Mouse (Mus musculus) left cerebral cortex, postnatal 4 days (tissue): Measurements from ENCODE around the gene Atf3. TPM values are rescaled to one million over a fixed set of nuclear protein-coding genes. Genes with fewer than 3 reads are reported as not detected.
A peak's percentile ranks its signal among the peaks of the same experiment; 100 is the strongest.

ENCODE experiments used
- DNase-seq: peaks from one replicate; pipeline ENCODE4 v3.0.0-alpha.2; 2022
- intact Hi-C: fragments of 180-260 bp; cut with DNase I; formaldehyde crosslinking; loops from one replicate; pipeline ENCODE4 v1.15.1; 2025
- total RNA-seq, 2 experiments: library from RNA; stranded (reverse); gene quantifications; 2 replicates each; pipeline ENCODE4 v1.2.3; 2021

Gene Atf3
- total RNA-seq, 2 experiments from 2014 or later, result 0.58 to 0.99 TPM

DNA sequence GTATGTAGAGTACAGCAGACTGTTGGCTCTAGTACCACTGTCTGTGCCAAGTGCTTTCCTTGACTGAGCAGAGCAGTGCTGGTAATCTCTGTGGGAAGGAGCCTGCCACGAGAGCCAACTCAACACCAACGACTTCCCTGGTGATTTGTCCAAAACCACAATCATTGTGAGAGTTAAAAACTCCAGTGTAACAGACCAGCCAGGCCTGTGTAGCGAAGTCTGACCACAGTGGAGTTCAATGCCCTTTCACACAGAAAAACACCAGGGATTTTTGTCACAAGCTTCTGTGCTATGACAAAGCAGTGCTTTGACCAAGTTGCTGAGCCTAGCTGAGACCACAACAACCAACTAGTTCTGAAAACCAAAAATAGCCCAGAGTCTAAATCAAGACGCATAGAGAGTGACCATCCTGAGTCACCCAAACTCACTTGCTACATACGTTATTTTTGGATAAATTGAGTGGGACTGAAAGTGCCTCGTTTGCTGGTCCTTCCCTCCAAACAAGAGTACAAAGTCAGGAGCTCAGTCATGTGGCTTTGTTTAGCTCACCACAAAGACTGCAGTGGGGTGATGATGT lies 12.6 kb upstream of the Atf3 start:
- no peak for DNase-seq
- intact Hi-C loops, result no loop called here

DNA sequence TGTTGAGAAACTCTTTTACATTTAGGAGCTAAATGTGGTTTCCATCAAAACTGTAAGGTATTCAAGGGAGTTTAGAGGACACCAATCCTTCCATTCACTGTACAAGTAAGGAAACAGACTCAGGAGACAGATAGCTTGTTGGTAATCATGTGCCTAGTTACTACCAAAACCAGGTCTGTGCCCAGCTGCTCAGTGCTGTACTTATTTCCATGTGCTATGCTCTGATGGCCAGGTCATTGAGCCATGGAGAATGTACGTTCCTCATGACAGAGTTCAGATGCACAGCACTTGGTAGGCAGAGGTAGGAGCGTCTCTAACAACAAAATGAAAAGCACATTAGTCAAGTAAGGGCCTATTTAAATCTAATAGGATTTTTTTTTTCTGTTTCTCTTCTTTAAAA lies 8.7 kb upstream of the Atf3 start:
- no peak for DNase-seq
- intact Hi-C loops, result no loop called here

DNA sequence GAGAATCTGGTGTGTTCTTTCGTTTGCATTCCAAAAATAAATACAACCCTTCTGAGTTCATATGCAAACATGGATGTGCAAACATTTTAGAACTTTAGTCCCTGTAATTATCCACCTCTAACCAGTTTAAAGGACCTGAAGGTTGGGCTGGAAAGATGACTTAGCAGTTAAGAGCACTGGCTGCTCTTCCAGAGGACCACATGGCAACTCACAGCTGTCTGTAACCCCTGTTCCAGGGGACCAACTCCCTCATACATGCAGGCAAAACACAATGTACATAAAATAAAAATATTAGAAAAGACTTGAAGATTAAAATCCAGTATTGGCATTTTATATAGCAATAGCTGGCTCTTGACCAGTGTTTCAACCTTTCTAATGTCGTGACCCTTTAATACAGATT lies 7.9 kb upstream of the Atf3 start:
- DNase-seq, result no peak
- intact Hi-C loops, result no loop called here

DNA sequence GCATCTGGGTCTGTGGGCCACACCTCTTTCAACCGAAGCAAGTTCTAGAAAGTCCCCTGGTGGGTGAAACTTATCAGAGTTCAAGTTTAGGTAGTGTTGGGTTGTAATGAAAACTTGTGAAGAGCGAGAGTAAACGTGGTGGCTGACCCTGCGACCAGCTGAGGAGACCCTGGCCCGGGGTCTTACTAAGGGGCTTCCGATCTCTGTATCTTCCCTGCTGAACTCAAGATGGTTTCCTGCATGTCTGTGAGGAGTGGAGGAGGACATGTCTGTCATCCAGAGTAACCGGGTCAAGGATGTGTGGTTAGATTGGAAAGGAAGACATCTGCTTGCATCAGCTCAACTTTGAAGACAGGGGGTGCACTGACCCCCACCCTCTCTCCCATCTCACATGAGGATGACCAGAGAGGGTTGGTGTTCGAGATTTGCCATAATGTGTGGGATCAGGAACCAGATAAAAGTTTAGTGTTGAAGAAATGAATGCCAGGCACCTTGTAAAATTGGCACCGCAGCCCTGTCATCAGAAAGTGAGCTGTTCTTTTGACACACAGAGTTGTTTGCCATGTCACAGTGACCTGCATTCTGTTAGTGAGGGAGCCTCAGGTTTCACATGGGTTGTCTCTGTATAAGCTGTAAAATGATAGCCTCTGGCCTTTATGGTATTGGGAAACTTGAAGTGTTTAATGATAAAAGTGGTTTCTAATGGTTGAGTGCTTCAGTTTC lies 7.3 kb upstream of the Atf3 start:
- intact Hi-C loops, result no loop called here
- DNase-seq, result no peak

DNA sequence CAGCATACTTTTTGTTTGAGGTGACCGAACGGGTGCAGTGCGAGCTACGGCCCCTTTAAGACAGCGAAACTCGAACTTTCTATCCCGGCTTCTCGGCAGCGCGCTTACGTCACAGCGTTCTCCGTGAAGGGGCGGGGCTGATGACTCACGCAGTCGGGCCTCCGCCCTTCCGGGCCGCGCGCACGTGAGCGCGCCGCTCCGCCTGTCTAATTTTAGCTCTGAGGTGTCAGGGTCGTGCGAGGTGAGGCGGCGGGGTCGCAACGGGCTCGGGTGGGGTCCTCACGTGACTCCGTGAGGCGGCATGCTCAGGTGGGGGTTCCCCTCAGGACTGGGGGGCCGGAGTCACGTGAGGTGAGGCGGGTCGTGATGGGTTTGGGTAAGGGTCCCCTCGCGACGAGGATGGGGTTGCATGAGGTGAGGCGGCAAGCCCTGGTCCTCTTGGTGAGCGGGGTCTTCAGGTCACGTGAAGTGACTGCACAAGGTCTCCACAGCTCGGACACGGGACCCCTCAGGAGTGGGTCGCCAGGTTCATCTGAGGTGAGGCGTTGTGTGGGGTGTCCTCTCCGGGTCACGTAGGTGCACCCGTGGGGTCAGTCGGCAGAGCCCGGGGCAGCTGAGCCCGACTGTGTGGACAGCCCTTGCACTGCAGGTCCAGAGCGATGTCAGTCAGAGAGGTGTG lies 6.6 kb upstream of the Atf3 start:
- intact Hi-C loops, result no loop called here

DNA sequence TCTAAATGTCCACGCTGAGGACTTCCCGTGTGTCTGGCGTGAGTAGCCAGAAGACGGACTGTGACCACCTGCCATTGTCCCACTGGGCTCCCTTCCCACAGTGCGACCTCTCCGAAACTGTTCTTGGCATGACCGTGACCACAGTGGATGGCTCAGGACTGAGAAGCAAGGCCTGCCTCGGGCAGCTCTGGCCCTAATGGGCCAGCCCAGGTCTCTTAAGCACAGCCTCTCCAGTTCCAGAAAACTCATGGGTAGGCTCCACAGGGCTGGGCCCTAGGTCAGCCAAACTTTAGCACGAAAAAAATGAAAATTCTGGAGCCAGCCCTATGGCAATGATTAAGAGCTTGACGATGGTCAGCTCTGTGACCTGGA lies 6.1 kb upstream of the Atf3 start:
- intact Hi-C loops, result no loop called here

More for the DNA sequence above, 6.6 kb upstream of the Atf3 start:
- DNase-seq, result peak; percentile 93

DNA sequence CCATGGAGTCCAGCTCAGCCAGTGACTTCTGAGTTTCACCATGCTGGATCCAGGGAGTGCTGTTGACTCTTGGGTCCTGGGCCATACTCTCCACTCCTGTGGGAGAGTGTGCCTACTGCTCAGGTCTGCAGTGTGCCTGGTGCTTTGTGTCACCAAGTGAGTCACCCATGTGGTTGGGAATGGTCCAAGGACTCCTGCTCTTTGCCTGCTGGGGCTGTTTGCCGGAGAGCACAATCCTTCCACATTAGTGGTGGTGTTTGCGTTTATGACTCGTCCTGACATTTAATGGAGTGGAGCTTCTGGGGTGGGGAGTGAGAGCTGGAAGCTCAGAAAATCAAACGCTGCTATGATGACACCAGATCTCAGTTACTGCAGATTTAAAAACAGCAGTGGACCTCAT lies 4.2 kb upstream of the Atf3 start:
- intact Hi-C loops, result no loop called here

More for the DNA sequence above, 6.1 kb upstream of the Atf3 start:
- DNase-seq, result no peak

DNA sequence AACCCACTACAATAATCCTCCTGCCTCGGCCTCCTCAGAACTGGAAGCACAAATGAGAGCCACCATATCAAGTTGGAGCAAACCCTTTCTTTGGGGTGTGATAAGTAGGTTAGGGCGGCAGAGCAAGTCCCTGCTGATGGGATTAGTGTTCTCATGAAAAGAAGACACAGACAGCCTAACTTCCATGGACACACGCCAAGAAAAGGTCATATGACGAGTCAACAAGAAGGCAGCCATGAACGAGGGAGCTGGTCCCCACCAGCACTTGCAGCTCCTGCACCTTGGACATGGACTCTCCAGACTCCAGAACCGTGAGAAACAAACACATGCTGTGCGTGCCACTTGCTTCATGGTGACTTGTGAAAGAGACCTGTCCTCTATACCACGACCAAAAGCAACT lies 2.7 kb upstream of the Atf3 start:
- no peak for DNase-seq
- intact Hi-C loops, result no loop called here

More for the DNA sequence above, 4.2 kb upstream of the Atf3 start:
- no peak for DNase-seq

DNA sequence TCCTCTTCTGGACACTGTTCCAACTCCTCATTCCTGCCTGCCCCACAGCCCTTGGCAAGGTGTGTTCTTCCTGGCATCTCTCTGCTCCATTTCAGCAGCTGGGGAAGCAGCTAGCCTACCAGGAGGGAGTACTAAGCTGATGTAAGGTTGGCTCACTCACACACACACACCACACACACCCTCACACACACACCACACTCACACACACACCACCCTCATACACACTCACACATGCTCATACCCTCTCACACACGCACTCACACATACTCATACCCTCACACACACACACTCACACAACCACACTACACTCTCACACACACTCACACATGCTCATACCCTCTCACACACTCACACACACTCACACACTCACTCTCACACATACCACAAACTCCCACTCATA lies 1.9 kb upstream of the Atf3 start:
- intact Hi-C loops, result no loop called here
- no peak for DNase-seq

DNA sequence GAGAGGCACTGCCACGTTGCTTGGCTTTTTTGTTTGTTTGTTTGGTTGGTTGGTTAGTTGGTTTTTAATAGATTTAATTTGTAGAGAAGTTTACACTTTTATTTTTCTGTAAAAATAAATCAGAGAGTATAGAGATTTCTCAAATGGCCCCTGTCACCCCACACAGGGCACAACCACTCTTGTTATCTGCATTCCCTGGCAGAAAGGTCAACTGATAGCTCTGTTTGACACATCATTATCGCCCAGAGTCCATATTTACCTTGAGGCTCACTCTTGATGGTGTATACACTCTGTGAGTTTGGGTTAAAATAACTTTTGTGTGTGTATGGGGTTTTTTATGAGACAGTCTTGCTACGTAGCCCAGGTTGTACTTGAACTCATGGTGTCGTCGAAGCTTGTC lies 744 bp upstream of the Atf3 start:
- intact Hi-C loops, result no loop called here
- no peak for DNase-seq

DNA sequence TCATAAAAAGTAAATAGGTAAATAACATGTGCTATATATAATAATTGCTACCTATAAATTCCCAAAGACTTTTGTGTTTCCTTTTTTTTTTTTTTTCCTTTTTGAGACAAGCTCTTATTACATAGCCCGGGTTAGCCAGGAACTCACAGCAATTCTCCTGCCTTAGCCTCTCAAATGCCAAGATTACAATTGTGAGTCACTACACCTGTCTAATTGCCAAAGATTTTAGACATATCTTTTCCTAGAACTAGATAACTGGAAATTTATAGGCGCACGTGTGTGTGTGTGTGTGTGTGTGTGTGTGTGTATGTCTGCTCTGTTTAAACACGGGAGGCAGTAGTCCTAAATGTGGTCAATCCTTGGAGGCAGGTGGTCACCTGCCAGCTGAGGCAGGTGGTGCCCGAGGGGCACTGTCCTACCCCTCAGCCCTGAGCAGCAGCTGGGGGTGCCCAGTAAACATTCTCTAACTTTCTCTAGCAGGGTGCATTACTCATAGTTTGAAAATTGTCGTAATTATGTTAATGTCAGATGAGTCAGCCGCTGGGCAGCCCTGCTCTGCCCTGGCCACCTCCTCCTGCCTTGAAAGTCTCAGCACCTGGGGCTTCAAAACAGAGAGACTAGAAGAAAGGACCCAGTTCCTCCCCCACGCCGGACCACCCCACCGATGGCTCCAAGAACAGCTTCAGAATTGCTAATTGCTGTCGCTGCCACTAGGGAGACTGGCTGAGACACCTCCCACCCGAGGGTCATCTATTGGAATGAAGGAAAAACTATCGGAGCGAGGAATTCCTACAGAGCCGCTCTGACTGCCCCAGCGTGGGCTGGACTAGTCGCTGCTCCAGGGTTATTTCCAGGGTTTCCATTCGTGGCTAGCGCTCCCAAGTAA lies 1.8 kb downstream of the Atf3 start:
- intact Hi-C loops, result no loop called here
- DNase-seq, result no peak

DNA sequence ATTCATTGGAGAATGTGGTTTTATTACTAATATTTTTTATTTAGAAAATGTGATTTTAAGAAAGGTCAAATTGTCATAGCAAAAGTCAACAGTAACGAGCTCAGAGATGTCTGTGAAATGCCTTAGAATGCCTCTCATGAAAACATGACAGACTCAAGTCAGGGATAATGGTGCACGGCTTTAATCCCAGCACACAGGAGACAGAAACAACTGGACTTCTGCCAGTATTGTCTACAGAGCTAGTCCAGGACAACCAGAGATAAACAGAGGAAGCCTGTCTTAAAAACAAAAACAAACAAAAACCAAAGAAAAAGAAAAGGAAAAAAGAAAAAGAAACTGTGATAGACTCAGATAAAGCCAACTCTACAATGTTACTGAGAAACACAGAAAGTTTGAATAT lies 6.7 kb downstream of the Atf3 start:
- intact Hi-C loops, result no loop called here
- no peak for DNase-seq

DNA sequence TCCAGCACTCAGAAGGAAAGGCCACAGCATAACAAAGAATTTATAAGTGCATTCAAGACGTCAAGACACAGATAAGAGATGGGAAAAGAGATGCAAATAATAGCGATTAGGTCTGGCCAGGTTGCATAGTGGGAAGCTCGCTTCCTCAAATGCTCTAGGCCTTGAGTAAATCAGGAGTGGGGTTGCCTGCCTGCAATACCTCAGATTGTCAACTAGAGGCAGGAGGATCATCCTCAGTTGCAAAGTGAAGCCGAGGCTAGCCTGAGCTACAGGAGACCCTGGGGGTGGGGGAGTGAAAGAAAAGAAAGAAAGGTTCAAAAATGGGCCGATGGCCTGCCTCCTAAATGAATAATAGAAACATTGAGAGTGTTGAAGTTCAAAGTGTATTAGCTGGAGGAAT lies 12.0 kb downstream of the Atf3 start:
- intact Hi-C loops, result no loop called here

DNA sequence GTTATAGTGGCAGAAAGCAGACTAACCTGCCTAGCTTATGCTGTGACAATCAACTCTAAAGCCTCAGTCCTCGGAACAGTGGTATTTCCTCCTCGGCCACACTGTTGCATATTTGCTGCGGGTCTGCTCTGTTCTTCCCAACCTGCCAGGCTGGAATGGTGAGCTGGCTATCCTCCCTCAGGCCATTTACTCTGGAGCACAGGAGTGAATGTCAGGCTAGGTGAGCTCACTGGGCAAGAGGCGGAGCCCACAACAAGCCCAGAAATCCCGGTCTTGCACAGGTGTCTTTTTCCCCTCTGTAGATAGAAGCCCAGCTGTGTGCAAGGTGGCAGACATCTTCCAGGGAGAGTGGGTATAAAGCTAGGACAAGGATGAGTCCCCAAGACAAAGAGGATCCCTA lies 13.0 kb downstream of the Atf3 start:
- intact Hi-C loops, result no loop called here

More for the DNA sequence above, 12.0 kb downstream of the Atf3 start:
- DNase-seq, result no peak

DNA sequence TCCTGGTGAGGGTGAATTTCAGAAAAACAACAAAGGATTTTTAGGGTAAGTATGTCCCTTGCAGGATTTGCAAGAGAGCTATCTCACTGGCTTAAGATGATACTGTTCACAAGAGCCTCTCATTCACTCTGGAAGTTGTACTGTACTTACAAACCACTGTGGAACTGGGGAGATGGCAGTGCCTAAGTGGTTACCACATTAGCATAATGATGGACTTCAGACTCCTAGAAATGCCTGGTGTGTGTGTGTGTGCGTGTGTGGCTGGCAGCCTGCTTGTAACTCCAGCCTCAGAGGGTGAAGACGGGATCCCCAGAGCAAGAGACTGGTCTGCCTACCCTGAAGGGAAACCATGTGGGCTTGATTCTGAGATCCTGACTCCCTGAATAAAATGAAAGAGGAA lies 14.3 kb downstream of the Atf3 start:
- intact Hi-C loops, result no loop called here

More for the DNA sequence above, 13.0 kb downstream of the Atf3 start:
- no peak for DNase-seq

DNA sequence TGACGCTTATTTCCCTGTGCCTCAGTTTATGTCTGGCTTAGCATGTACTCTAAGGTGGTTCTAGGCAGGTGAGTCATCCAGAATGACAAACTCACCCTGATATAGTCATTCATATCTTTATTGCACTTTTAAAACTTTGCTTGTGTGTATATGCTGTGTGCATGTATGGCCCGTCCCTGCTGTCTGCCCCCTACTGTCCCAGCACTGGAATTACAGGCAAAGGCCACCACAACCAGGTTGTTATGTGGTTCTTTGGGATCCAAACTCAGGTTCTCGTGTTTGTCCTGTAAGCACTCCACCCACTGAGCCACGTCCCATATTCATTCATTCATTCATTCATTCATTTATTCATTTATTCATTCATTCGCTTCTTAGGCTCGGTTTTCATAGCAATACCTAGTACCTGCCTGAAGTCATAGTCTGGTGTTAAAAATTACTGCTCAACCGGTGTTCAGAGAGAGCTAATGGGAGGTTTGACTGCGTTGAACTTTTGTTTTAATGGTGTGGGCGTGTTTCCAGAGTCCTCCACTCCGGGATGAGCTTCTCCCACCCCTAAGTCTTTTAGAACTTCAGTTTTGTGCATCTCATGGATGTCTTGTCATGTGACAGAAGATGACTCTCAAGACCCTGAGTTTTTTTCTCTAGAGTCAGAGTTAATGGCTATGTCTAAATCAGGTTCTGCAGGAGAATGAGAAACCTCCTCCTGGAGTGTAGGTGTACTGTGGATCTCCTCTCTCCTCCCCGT lies 15.5 kb downstream of the Atf3 start:
- DNase-seq, result no peak
- intact Hi-C loops, result no loop called here

More for the DNA sequence above, 14.3 kb downstream of the Atf3 start:
- no peak for DNase-seq

DNA sequence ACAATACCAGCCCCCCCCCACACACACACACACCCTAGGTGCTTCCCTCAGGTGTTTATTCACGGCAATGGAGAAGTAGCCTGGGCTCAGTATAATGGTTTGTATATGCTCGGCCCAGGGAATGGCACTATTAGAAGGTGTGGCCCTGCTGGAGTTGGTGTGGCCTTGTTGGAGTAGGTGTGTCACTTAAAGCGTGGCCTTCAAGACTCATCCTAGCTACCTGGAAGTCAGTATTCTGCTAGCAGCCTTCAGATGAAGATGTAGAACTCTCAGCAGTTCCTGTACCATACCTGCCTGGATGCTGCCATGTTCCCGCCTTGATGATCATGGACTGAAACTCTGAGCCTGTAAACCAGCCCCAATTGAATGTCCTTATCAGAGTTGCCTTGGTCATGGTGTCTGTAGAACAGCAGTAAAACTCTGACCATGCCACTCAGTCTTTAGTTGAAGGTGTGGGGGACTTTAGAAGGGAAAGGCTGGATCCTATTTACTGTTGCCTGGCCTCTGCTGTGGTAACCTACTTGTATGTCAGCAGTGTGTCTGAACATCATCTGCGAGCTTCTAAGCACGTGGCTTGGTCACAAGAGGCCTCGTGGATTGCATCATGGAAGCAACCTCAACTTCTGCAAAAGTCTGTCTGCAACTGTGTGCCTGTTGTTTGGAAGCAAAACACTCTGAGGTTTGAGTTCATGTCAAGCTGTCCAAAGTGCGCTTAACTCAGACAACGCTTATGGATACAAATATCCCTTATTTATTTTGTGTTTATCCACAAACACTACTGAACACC lies 16.8 kb downstream of the Atf3 start:
- no peak for DNase-seq
- intact Hi-C loops, result no loop called here

DNA sequence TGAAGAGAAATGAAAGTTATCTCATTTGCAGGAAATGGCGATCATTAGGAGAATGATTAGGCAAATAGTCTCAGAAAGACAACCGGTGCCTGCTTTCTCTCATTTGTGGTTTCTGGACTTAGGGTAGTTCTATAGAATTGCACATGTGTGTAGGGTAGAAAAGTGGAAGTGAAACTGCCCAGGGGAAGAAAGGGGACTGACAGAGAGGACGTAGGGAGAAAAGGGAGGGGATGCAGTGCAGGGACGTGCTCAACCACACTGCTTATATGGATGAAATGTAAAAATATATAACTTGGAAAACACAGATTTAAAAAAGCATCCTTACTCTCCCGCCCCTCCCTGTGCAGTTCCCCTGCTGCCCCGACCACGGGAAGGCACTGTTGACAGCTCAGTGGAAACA lies 19.9 kb downstream of the Atf3 start:
- no peak for DNase-seq
- intact Hi-C loops, result no loop called here

DNA sequence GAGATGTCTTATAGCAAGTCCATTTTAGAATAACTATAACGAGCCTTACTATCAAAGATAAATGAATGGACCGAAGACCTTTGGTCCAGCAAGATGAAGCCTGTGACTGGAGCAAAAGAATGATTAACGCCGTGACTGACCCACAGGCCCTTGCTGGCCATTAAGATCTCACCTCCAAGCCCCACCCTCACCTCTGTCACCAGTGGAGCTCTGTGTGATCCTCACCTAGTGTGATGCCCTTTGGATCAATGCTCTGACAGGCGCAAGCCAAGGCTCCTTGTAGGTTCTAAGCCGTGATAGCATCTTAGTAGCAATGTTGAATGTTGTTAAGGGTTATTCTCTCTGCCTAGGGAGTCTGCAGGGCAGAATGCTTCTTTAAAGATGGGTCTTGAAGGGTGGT lies 21.8 kb downstream of the Atf3 start:
- intact Hi-C loops, result no loop called here
- DNase-seq, result no peak
